Mouse (Mus musculus): ENCODE results near the gene Tpte. TPM values are rescaled to one million over a fixed set of nuclear protein-coding genes. Genes with fewer than 3 reads are reported as not detected.

The Tpte gene
- polyA plus RNA-seq, 1 experiment from 2014 or later = 0.06 TPM

DNA sequence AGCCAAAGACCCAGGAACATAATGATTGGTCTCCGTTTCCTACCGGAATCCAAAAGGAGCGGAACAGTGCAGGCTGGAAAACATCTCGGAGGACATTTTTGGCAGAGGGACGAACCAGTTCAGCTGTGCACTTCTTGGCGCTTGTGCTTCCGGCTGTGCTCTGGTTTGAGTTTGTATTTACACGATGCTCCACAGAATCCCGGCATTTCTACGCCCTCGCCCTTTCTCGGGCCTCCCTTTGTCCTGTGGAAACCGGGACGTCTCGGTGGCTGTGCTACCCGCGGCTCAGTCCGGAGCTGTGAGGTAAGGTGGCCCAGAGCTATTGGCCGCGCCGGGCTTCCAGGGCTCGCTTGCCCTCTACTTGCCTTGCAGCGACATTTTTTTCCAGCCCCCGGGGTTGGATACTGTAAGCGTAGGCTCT lies 128.1 kb downstream of the Tpte start, which contains the start of gene Mrps31:
Mrps31 (plus strand) TSS at position 80 of the 421 bp plus-strand sequence.
- Histone ChIP-seq H3K36me3 (ENCODE audit: insufficient read depth, low read length) (peaks cover 9% of the 10 kb centered on the region; the same call in 1 of the 2 replicates), H3K9ac (replicated peaks; ENCODE audit: low read length) (peak within 1 kb of the TSS; percentile 97), H3K9me3 (ENCODE audit: low read length) (no peaks in the 10 kb centered on the region), H3K27ac (ENCODE audit: low read length) (peak within 1 kb of the TSS; percentile 86), H3K27me3 (ENCODE audit: insufficient read depth, low read length) (0 out of 2 replicates have a peak, but pooled peaks cover 2% of the 10 kb centered on the region), H3K4me2 (replicated peaks; ENCODE audit: low read depth, low read length) (peak within 1 kb of the TSS; percentile 92), H3K4me1 (ENCODE audit: insufficient read depth, low read length) (peaks cover 11% of the 10 kb centered on the region), H3K4me3 (ENCODE audit: low read length) (peak within 1 kb of the TSS; percentile 97)
- ATAC-seq (ENCODE audit: low FRiP score, low TSS enrichment) = peak; percentile 92; the same call in 1 of the 2 replicates
- WGBS = 0% methylated on average over 25 of the region's 25 CpGs

DNA sequence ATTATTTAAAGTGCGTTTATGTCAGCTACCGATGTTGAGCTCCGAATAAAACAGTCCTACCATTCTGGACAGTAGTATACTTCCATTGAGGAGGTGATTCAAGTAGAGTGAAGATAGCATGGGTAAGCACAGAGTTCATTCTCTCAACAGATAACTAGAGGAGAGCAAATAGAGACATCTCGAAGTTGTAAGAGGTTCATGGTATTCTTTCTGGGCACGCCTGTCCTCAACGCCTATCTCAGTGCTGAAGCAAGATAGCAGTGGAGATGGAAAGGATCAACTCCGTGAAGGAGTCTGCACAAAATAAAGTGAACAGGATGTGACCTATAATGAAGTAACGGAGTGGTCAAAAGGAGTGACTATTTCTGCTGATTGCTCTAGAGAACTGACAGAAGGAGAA lies 128.7 kb downstream of the Tpte start:
- H3K4me2 ChIP-seq (replicated peaks; ENCODE audit: low read depth, low read length) = peak overlapping the region; percentile 92
- ATAC-seq (ENCODE audit: low FRiP score, low TSS enrichment) = no peak
- H3K27ac ChIP-seq (ENCODE audit: low read length) = no peak overlapping the region
- H3K27me3 ChIP-seq (ENCODE audit: insufficient read depth, low read length) = 0 out of 2 replicates have a peak, but pooled peaks cover under 1% of the 10 kb centered on the region
- H3K4me1 ChIP-seq (ENCODE audit: insufficient read depth, low read length) = peaks cover 11% of the 10 kb centered on the region
- no peaks in the 10 kb centered on the region for H3K9me3 ChIP-seq (ENCODE audit: low read length)
- H3K9ac ChIP-seq (replicated peaks; ENCODE audit: low read length) = peak overlapping the region; percentile 97
- peaks cover 11% of the 10 kb centered on the region; the same call in 1 of the 2 replicates for H3K36me3 ChIP-seq (ENCODE audit: insufficient read depth, low read length)
- 17% methylated on average over 8 of the region's 8 CpGs for WGBS
- H3K4me3 ChIP-seq (ENCODE audit: low read length) = peak overlapping the region; percentile 97

Other genes with a start within 250 kb of the Tpte start
- 0.67 and 0.72 TPM in 2 replicates for gene Atp7b, start 223.1 kb upstream of the Tpte start, polyA plus RNA-seq (2015; fragmentation: Nextera tagmentation; extraction: Ambion mirVana)
- gene Alg11, start 222.7 kb upstream of the Tpte start, polyA plus RNA-seq (2015; fragmentation: Nextera tagmentation; extraction: Ambion mirVana) = 33.0 and 36.0 TPM in 2 replicates
- gene Nek5, start 158.4 kb upstream of the Tpte start, polyA plus RNA-seq (2015; fragmentation: Nextera tagmentation; extraction: Ambion mirVana) = 0.32 and 0.59 TPM in 2 replicates
- 5.9 and 7.2 TPM in 2 replicates for gene Nek3, start 117.0 kb upstream of the Tpte start, polyA plus RNA-seq (2015; fragmentation: Nextera tagmentation; extraction: Ambion mirVana)
- 38.5 and 40.6 TPM in 2 replicates for gene Ckap2, start 97.6 kb upstream of the Tpte start, polyA plus RNA-seq (2015; fragmentation: Nextera tagmentation; extraction: Ambion mirVana)
- 35.8 and 39.5 TPM in 2 replicates for gene Vps36, start 90.6 kb upstream of the Tpte start, polyA plus RNA-seq (2015; fragmentation: Nextera tagmentation; extraction: Ambion mirVana)
- gene Thsd1, start 56.1 kb upstream of the Tpte start, polyA plus RNA-seq (2015; fragmentation: Nextera tagmentation; extraction: Ambion mirVana) = 18.1 and 18.7 TPM in 2 replicates
- gene Slc25a15, start 115.2 kb downstream of the Tpte start, polyA plus RNA-seq (2015; fragmentation: Nextera tagmentation; extraction: Ambion mirVana) = 28.5 and 29.0 TPM in 2 replicates
- 41.6 and 42.2 TPM in 2 replicates for gene Mrps31, start 127.9 kb downstream of the Tpte start, polyA plus RNA-seq (2015; fragmentation: Nextera tagmentation; extraction: Ambion mirVana)